Comparison of ENCODE assay signal across 7 mouse cellular contexts in genomic region chr17:86753130-86753821, GRCm38 (mm10). TPM values are rescaled to one million over a fixed set of nuclear protein-coding genes. Genes with fewer than 3 reads are reported as not detected.
DNase-seq lines count a peak whose midpoint lies in the region; ATAC-seq and TF ChIP-seq lines count a peak whose summit lies in the region.

Gene Epas1 (plus strand): TSS chr17:86753700.

- no peaks in the 10 kb centered on the region for H3K36me3 ChIP-seq in embryonic facial prominence, embryonic 14.5 days (ENCODE audit: control insufficient read depth, insufficient read depth, low read length)
- H3K36me3 ChIP-seq in limb, embryonic 14.5 days (ENCODE audit: control insufficient read depth, insufficient read depth, low read length): no peaks in the 10 kb centered on the region
- no peaks in the 10 kb centered on the region for H3K36me3 ChIP-seq in midbrain, embryonic 15.5 days (replicated peaks)

- H3K4me3 ChIP-seq in bone marrow, adult 2 months (replicated peaks; ENCODE audit: control insufficient read depth, low read depth, low read length): peak within 1 kb of the TSS; percentile 60
- peak within 1 kb of the TSS; percentile 58 for H3K4me3 ChIP-seq in embryonic facial prominence, embryonic 14.5 days (ENCODE audit: low read depth, low read length)
- peak within 1 kb of the TSS; percentile 61 for H3K4me3 ChIP-seq in limb, embryonic 14.5 days (replicated peaks; ENCODE audit: low read length)
- peak within 1 kb of the TSS; percentile 54 for H3K4me3 ChIP-seq in midbrain, embryonic 15.5 days

- ATAC-seq in embryonic facial prominence, embryonic 14.5 days (ENCODE audit: low read depth): peak; percentile 95
- peak; percentile 93 for ATAC-seq in limb, embryonic 14.5 days (ENCODE audit: low FRiP score, low read depth)
- peak; percentile 89 for ATAC-seq in midbrain, embryonic 15.5 days (replicated peaks)

- peak; percentile 27; the same call in 1 of the 2 replicates for TF ChIP-seq POLR2A in bone marrow, adult 2 months (IDR thresholded peaks at IDR 0.05; ENCODE audit: borderline replicate concordance, control insufficient read depth, low read depth, low read length)
- no peak for TF ChIP-seq POLR2A in limb, embryonic 14.5 days (IDR thresholded peaks at IDR 0.05; ENCODE audit: borderline replicate concordance, extremely low read depth, insufficient read depth, insufficient read length)

- H3K9me3 ChIP-seq in embryonic facial prominence, embryonic 14.5 days (ENCODE audit: control insufficient read depth, low read length): no peaks in the 10 kb centered on the region
- no peaks in the 10 kb centered on the region for H3K9me3 ChIP-seq in limb, embryonic 14.5 days (ENCODE audit: control insufficient read depth, low read length)
- no peaks in the 10 kb centered on the region for H3K9me3 ChIP-seq in midbrain, embryonic 15.5 days

- peak within 1 kb of the TSS; percentile 54 for H3K9ac ChIP-seq in embryonic facial prominence, embryonic 14.5 days (ENCODE audit: low read depth, low read length)
- peak within 1 kb of the TSS; percentile 48 for H3K9ac ChIP-seq in limb, embryonic 14.5 days (ENCODE audit: low read depth, low read length, severe bottlenecking)
- peak within 1 kb of the TSS; percentile 38 for H3K9ac ChIP-seq in midbrain, embryonic 15.5 days

- WGBS in bone marrow, adult 2 months: under 1% methylated on average over 60 of the region's 60 CpGs
- WGBS in embryonic facial prominence, embryonic 14.5 days: under 1% methylated on average over 21 of the region's 60 CpGs
- WGBS in limb, embryonic 14.5 days: 4% methylated on average over 47 of the region's 60 CpGs
- under 1% methylated on average over 53 of the region's 60 CpGs for WGBS in midbrain, embryonic 15.5 days

- H3K27ac ChIP-seq in bone marrow, adult 2 months (ENCODE audit: control insufficient read depth, insufficient read depth, low read depth, low read length, poor library complexity): peak within 1 kb of the TSS; percentile 24; the same call in 1 of the 2 replicates
- no peak within 1 kb of the TSS for H3K27ac ChIP-seq in embryonic facial prominence, embryonic 14.5 days (replicated peaks; ENCODE audit: low read depth, low read length)
- no peak within 1 kb of the TSS for H3K27ac ChIP-seq in limb, embryonic 14.5 days (replicated peaks; ENCODE audit: low read depth, low read length)
- 0 out of 2 replicates have a peak within 1 kb of the TSS, but pooled peaks have one; percentile 28 for H3K27ac ChIP-seq in midbrain, embryonic 15.5 days

- DNase-seq in embryonic facial prominence, embryonic 14.5 days (ENCODE audit: low spot score): peak; percentile 90
- DNase-seq in heart, adult 9 months (ENCODE audit: low spot score in 2 of 2): peak; percentile 94
- peak; percentile 91 to 93 for DNase-seq in kidney, adult 8-10 months
- DNase-seq in limb, embryonic 14.5 days (ENCODE audit: low spot score): peak; percentile 86
- peak; percentile 31 for DNase-seq in spleen, adult 12 weeks (ENCODE audit: low spot score)

- H3K4me2 ChIP-seq in embryonic facial prominence, embryonic 14.5 days (ENCODE audit: low read depth, low read length): peak within 1 kb of the TSS; percentile 96
- H3K4me2 ChIP-seq in limb, embryonic 14.5 days (replicated peaks; ENCODE audit: low read depth, low read length, severe bottlenecking): peak within 1 kb of the TSS; percentile 94
- peak within 1 kb of the TSS; percentile 97 for H3K4me2 ChIP-seq in midbrain, embryonic 15.5 days

- peaks cover 51% of the 10 kb centered on the region for H3K27me3 ChIP-seq in embryonic facial prominence, embryonic 14.5 days (replicated peaks; ENCODE audit: control insufficient read depth, insufficient read depth, low read length)
- peaks cover 48% of the 10 kb centered on the region for H3K27me3 ChIP-seq in limb, embryonic 14.5 days (ENCODE audit: control insufficient read depth, insufficient read depth, low read length)
- peaks cover 60% of the 10 kb centered on the region for H3K27me3 ChIP-seq in midbrain, embryonic 15.5 days (replicated peaks)

- TF ChIP-seq CTCF in bone marrow, adult 2 months (IDR thresholded peaks at IDR 0.05; ENCODE audit: control insufficient read depth, insufficient read depth, low read length): no peak

- H3K4me1 ChIP-seq in bone marrow, adult 2 months (ENCODE audit: control insufficient read depth, insufficient read depth, low read length): no peaks in the 10 kb centered on the region
- peaks cover 14% of the 10 kb centered on the region; the same call in 1 of the 2 replicates for H3K4me1 ChIP-seq in embryonic facial prominence, embryonic 14.5 days (ENCODE audit: control insufficient read depth, insufficient read depth, low read length)
- H3K4me1 ChIP-seq in limb, embryonic 14.5 days (ENCODE audit: control insufficient read depth, insufficient read depth, low read length): peaks cover 16% of the 10 kb centered on the region
- peaks cover 30% of the 10 kb centered on the region for H3K4me1 ChIP-seq in midbrain, embryonic 15.5 days

RNA-seq across cellular contexts. Expression of gene Epas1, which starts in this region (rescaled TPM):
- 12.7 and 28.0 TPM in 2 replicates for polyA plus RNA-seq in bone marrow, adult 2 months (2011; ENCODE audit: insufficient read depth, insufficient read length, low replicate concordance, missing spikeins)
- 10.9 and 14.3 TPM in 2 replicates for polyA plus RNA-seq in embryonic facial prominence, embryonic 14.5 days (2014; fragmentation: Nextera tagmentation; extraction: Ambion mirVana)
- 11.4 and 13.2 TPM in 2 replicates for polyA plus RNA-seq in limb, embryonic 14.5 days (2012; rRNA removed)
- 8.3 and 8.7 TPM in 2 replicates for polyA plus RNA-seq in limb, embryonic 14.5 days (2014; fragmentation: Nextera tagmentation; extraction: Ambion mirVana)
- 5.1 and 5.2 TPM in 2 replicates for polyA plus RNA-seq in midbrain, embryonic 15.5 days (2015; fragmentation: Nextera tagmentation; extraction: Ambion mirVana)

Comparison
In these comparisons a context has a peak if more than half of its experiments do, and no peak if none do; other contexts are left out.
1. H3K27ac ChIP-seq: peak in bone marrow, adult 2 months (single experiment) and midbrain, embryonic 15.5 days (single experiment); none in embryonic facial prominence, embryonic 14.5 days (single experiment) and limb, embryonic 14.5 days (single experiment).
2. DNase-seq: peak in every context shown above with its lines; median percentile 94 in heart, adult 9 months; 92 in kidney, adult 8-10 months; 90 in embryonic facial prominence, embryonic 14.5 days; 86 in limb, embryonic 14.5 days; 31 in spleen, adult 12 weeks.
3. Peak in every context shown above with its lines, with median percentiles within 50 percentile points of each other: H3K4me3 ChIP-seq, ATAC-seq, H3K4me2 ChIP-seq and H3K9ac ChIP-seq.